Comparison of ENCODE assay signal across 8 mouse cellular contexts in the genomic region with DNA sequence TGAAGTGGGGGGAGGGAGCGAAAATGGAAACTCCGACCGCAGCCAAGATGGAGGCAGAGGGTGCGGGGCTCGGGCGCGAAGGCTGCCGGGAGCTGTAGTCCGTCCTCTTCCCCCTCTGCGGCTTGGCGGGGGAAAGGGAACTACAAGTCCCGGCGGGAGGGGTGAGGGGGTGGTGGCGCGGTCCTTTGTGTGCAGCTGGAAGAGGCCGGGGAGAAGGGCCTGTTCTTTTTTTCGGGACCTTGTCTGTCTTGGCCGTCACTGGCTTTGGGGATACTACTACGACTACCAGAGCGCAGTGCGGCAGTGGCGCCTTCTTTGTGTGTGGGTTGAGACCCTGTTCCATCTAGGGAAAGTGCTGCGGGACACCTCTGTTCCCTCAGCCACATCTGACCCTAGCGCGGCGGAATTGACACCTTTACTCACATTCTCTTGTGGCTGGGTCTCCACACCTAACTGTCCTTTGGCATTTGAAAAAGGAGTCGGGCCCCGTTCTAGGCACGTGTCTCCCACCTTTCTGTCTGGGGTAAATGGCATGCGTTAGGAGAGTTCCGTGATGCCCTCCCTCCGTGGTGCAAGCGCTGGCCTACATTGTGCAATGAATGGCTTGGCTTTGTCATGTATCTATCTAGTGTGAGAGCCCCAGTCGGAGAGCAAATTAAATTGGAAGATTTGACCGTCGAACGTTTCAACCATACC. TPM values are rescaled to one million over a fixed set of nuclear protein-coding genes. Genes with fewer than 3 reads are reported as not detected.
DNase-seq lines count a peak whose midpoint lies in the region; ATAC-seq and TF ChIP-seq lines count a peak whose summit lies in the region.

No protein-coding gene starts in this region.

- no peaks in the 10 kb centered on the region for H3K36me3 ChIP-seq in embryonic facial prominence, embryonic 15.5 days
- H3K36me3 ChIP-seq in limb, embryonic 13.5 days, result no peaks in the 10 kb centered on the region
- H3K36me3 ChIP-seq in midbrain, embryonic 15.5 days (replicated peaks), result no peaks in the 10 kb centered on the region
- H3K36me3 ChIP-seq in spleen, adult 2 months (ENCODE audit: control insufficient read depth, insufficient read depth, low read length), result no peaks in the 10 kb centered on the region

- no peak for TF ChIP-seq POLR2A in bone marrow macrophage, adult 2 months (IDR thresholded peaks at IDR 0.05; ENCODE audit: borderline replicate concordance, low read depth, low read length)
- TF ChIP-seq POLR2A in spleen, adult 2 months (IDR thresholded peaks at IDR 0.05; ENCODE audit: low read depth, low read length), result no peak

- no peaks in the 10 kb centered on the region for H3K27me3 ChIP-seq in embryonic facial prominence, embryonic 15.5 days
- no peaks in the 10 kb centered on the region for H3K27me3 ChIP-seq in limb, embryonic 13.5 days
- H3K27me3 ChIP-seq in midbrain, embryonic 15.5 days (replicated peaks), result no peaks in the 10 kb centered on the region
- no peaks in the 10 kb centered on the region for H3K27me3 ChIP-seq in spleen, adult 2 months (ENCODE audit: control insufficient read depth, insufficient read depth, low read length)

- WGBS in embryonic facial prominence, embryonic 15.5 days, result under 1% methylated on average over 35 of the region's 37 CpGs
- under 1% methylated on average over 35 of the region's 37 CpGs for WGBS in limb, embryonic 13.5 days
- under 1% methylated on average over 35 of the region's 37 CpGs for WGBS in midbrain, embryonic 15.5 days
- WGBS in spleen, adult 2 months, result 0% methylated on average over 36 of the region's 37 CpGs

- H3K9me3 ChIP-seq in embryonic facial prominence, embryonic 15.5 days (replicated peaks), result no peaks in the 10 kb centered on the region
- no peaks in the 10 kb centered on the region for H3K9me3 ChIP-seq in limb, embryonic 13.5 days
- H3K9me3 ChIP-seq in midbrain, embryonic 15.5 days, result no peaks in the 10 kb centered on the region

- H3K27ac ChIP-seq in bone marrow macrophage, adult 2 months (ENCODE audit: insufficient read depth, low read depth, low read length), result peak overlapping the region; percentile 84
- H3K27ac ChIP-seq in embryonic facial prominence, embryonic 15.5 days (replicated peaks), result peak overlapping the region; percentile 97
- peak overlapping the region; percentile 97 for H3K27ac ChIP-seq in limb, embryonic 13.5 days
- H3K27ac ChIP-seq in midbrain, embryonic 15.5 days, result peak overlapping the region; percentile 96
- peak overlapping the region; percentile 98 for H3K27ac ChIP-seq in spleen, adult 2 months (ENCODE audit: insufficient read depth, low read length)

- peak overlapping the region; percentile 58 for H3K4me2 ChIP-seq in embryonic facial prominence, embryonic 15.5 days (replicated peaks)
- H3K4me2 ChIP-seq in limb, embryonic 13.5 days (replicated peaks), result peak overlapping the region; percentile 80
- peak overlapping the region; percentile 64 for H3K4me2 ChIP-seq in midbrain, embryonic 15.5 days

- H3K9ac ChIP-seq in embryonic facial prominence, embryonic 15.5 days, result peak overlapping the region; percentile 98
- H3K9ac ChIP-seq in limb, embryonic 13.5 days, result peak overlapping the region; percentile 95
- peak overlapping the region; percentile 86 for H3K9ac ChIP-seq in midbrain, embryonic 15.5 days

- no peak for TF ChIP-seq CTCF in bone marrow macrophage, adult 2 months (IDR thresholded peaks at IDR 0.05; ENCODE audit: low read depth, low read length)
- no peak for TF ChIP-seq CTCF in spleen, adult 2 months (IDR thresholded peaks at IDR 0.05; ENCODE audit: extremely low read depth, insufficient read depth, insufficient read length, insufficient replicate concordance)

- peak; percentile 88 to 89 for DNase-seq in B cell, adult 2 months
- peak; percentile 88 for DNase-seq in heart, adult 8-10 months (ENCODE audit: low spot score)
- DNase-seq in kidney, adult 8-10 months, result peak; percentile 84 to 85
- DNase-seq in spleen, adult 2 months (ENCODE audit: low read depth in 1 of 2, low spot score in 2 of 2), result peak; percentile 75 to 87

- peak; percentile 91 for ATAC-seq in embryonic facial prominence, embryonic 15.5 days (ENCODE audit: insufficient number of reproducible peaks, low FRiP score, low TSS enrichment, low read depth)
- ATAC-seq in limb, embryonic 13.5 days (ENCODE audit: low FRiP score, low read depth), result peak; percentile 95
- ATAC-seq in midbrain, embryonic 15.5 days (replicated peaks), result peak; percentile 97

- peaks cover 31% of the 10 kb centered on the region for H3K4me1 ChIP-seq in bone marrow macrophage, adult 2 months (ENCODE audit: control insufficient read depth, insufficient read depth, low read length)
- peaks cover 16% of the 10 kb centered on the region for H3K4me1 ChIP-seq in embryonic facial prominence, embryonic 15.5 days
- peaks cover 16% of the 10 kb centered on the region for H3K4me1 ChIP-seq in limb, embryonic 13.5 days
- peaks cover 17% of the 10 kb centered on the region for H3K4me1 ChIP-seq in midbrain, embryonic 15.5 days
- H3K4me1 ChIP-seq in spleen, adult 2 months (ENCODE audit: control insufficient read depth, insufficient read depth, insufficient read length), result peaks cover 9% of the 10 kb centered on the region

- H3K4me3 ChIP-seq in bone marrow macrophage, adult 2 months (ENCODE audit: insufficient read depth, low read length), result peak overlapping the region; percentile 85
- H3K4me3 ChIP-seq in embryonic facial prominence, embryonic 15.5 days (replicated peaks), result peak overlapping the region; percentile 94
- peak overlapping the region; percentile 86 for H3K4me3 ChIP-seq in limb, embryonic 13.5 days
- H3K4me3 ChIP-seq in midbrain, embryonic 15.5 days, result peak overlapping the region; percentile 68
- peak overlapping the region; percentile 88 for H3K4me3 ChIP-seq in spleen, adult 2 months (ENCODE audit: extremely low read depth, insufficient read depth, insufficient read length)

RNA-seq across cellular contexts. Expression of a gene that starts 0.9 kb away (rescaled TPM):
- 291 and 299 TPM in 2 replicates for polyA plus RNA-seq in bone marrow macrophage, adult 2 months (2012; ENCODE audit: insufficient read depth, insufficient read length, missing spikeins)
- polyA plus RNA-seq in embryonic facial prominence, embryonic 15.5 days (2015; fragmentation: Nextera tagmentation; extraction: Ambion mirVana), result 298 and 303 TPM in 2 replicates
- 100 to 1,000 TPM; 544 to 568 (median 560) TPM for total RNA-seq in heart, adult 8-10 months (2022)
- 388 and 411 TPM in 2 replicates for polyA plus RNA-seq in limb, embryonic 13.5 days (2015; fragmentation: Nextera tagmentation; extraction: Ambion mirVana)
- 351 and 378 TPM in 2 replicates for polyA plus RNA-seq in midbrain, embryonic 15.5 days (2015; fragmentation: Nextera tagmentation; extraction: Ambion mirVana)
- 13.6 and 17.1 TPM in 2 replicates for polyA plus RNA-seq in spleen, adult 2 months (2012; rRNA removed)

RNA-seq across cellular contexts. Expression of a gene that starts 25.6 kb away (rescaled TPM):
- polyA plus RNA-seq in bone marrow macrophage, adult 2 months (2012; ENCODE audit: insufficient read depth, insufficient read length, missing spikeins), result 53.6 and 54.2 TPM in 2 replicates
- polyA plus RNA-seq in embryonic facial prominence, embryonic 15.5 days (2015; fragmentation: Nextera tagmentation; extraction: Ambion mirVana), result 60.4 and 67.7 TPM in 2 replicates
- total RNA-seq in heart, adult 8-10 months (2022), result 10 to 100 TPM; 56.5 to 60.9 (median 59.3) TPM
- polyA plus RNA-seq in limb, embryonic 13.5 days (2015; fragmentation: Nextera tagmentation; extraction: Ambion mirVana), result 56.1 and 60.1 TPM in 2 replicates
- polyA plus RNA-seq in midbrain, embryonic 15.5 days (2015; fragmentation: Nextera tagmentation; extraction: Ambion mirVana), result 57.0 and 59.2 TPM in 2 replicates
- 26.5 and 26.8 TPM in 2 replicates for polyA plus RNA-seq in spleen, adult 2 months (2012; rRNA removed)

RNA-seq across cellular contexts. Expression of a gene that starts 37.0 kb away (rescaled TPM):
- polyA plus RNA-seq in bone marrow macrophage, adult 2 months (2012; ENCODE audit: insufficient read depth, insufficient read length, missing spikeins), result 95.5 and 101 TPM in 2 replicates
- 93.6 and 103 TPM in 2 replicates for polyA plus RNA-seq in embryonic facial prominence, embryonic 15.5 days (2015; fragmentation: Nextera tagmentation; extraction: Ambion mirVana)
- total RNA-seq in heart, adult 8-10 months (2022), result 10 to 100 TPM; 33.4 to 44.8 (median 36.6) TPM
- 84.3 and 90.5 TPM in 2 replicates for polyA plus RNA-seq in limb, embryonic 13.5 days (2015; fragmentation: Nextera tagmentation; extraction: Ambion mirVana)
- 92.6 and 93.0 TPM in 2 replicates for polyA plus RNA-seq in midbrain, embryonic 15.5 days (2015; fragmentation: Nextera tagmentation; extraction: Ambion mirVana)
- polyA plus RNA-seq in spleen, adult 2 months (2012; rRNA removed), result 10.5 and 12.7 TPM in 2 replicates

RNA-seq across cellular contexts. Expression of a gene that starts 52.7 kb away (rescaled TPM):
- polyA plus RNA-seq in bone marrow macrophage, adult 2 months (2012; ENCODE audit: insufficient read depth, insufficient read length, missing spikeins), result not detected in 2 replicates
- polyA plus RNA-seq in embryonic facial prominence, embryonic 15.5 days (2015; fragmentation: Nextera tagmentation; extraction: Ambion mirVana), result 4.8 and 5.0 TPM in 2 replicates
- 1 to 10 TPM in 1 of 4 experiments, under 1 TPM in 3; 0.37 to 1.3 (median 0.64) TPM for total RNA-seq in heart, adult 8-10 months (2022)
- 1.5 and 1.7 TPM in 2 replicates for polyA plus RNA-seq in limb, embryonic 13.5 days (2015; fragmentation: Nextera tagmentation; extraction: Ambion mirVana)
- polyA plus RNA-seq in midbrain, embryonic 15.5 days (2015; fragmentation: Nextera tagmentation; extraction: Ambion mirVana), result 0.06 TPM in 1 of 2 replicates, not detected in the other
- polyA plus RNA-seq in spleen, adult 2 months (2012; rRNA removed), result 1.1 and 1.2 TPM in 2 replicates

RNA-seq across cellular contexts. Expression of a gene that starts 57.2 kb away (rescaled TPM):
- polyA plus RNA-seq in bone marrow macrophage, adult 2 months (2012; ENCODE audit: insufficient read depth, insufficient read length, missing spikeins), result not detected in 2 replicates
- polyA plus RNA-seq in embryonic facial prominence, embryonic 15.5 days (2015; fragmentation: Nextera tagmentation; extraction: Ambion mirVana), result 0.07 TPM in 1 of 2 replicates, not detected in the other
- not detected for total RNA-seq in heart, adult 8-10 months (2022)
- not detected in 2 replicates for polyA plus RNA-seq in limb, embryonic 13.5 days (2015; fragmentation: Nextera tagmentation; extraction: Ambion mirVana)
- 0.05 and 0.17 TPM in 2 replicates for polyA plus RNA-seq in midbrain, embryonic 15.5 days (2015; fragmentation: Nextera tagmentation; extraction: Ambion mirVana)
- polyA plus RNA-seq in spleen, adult 2 months (2012; rRNA removed), result not detected in 2 replicates

Comparison
In these comparisons a context has a peak if more than half of its experiments do, and no peak if none do; other contexts are left out.
1. Peak in every context shown above with its lines: DNase-seq, ATAC-seq, H3K4me3 ChIP-seq and H3K27ac ChIP-seq.
2. RNA of a gene that starts 0.9 kb away (polyA plus RNA-seq): 388 to 411 TPM in limb, embryonic 13.5 days, 351 to 378 TPM in midbrain, embryonic 15.5 days, 298 to 303 TPM in embryonic facial prominence, embryonic 15.5 days and 291 to 299 TPM in bone marrow macrophage, adult 2 months; 13.6 to 17.1 TPM in spleen, adult 2 months; every median in the first group is over 10 times any median in the second.